In genomic region chr7:101906696-101907095, GRCm38 (mm10) we compare ENCODE assay signal across 7 mouse cellular contexts. TPM values are rescaled to one million over a fixed set of nuclear protein-coding genes. Genes with fewer than 3 reads are reported as not detected.
A peak's percentile ranks its signal among the peaks of the same experiment; 100 is the strongest.
DNase-seq lines count a peak whose midpoint lies in the region; TF ChIP-seq lines count a peak whose summit lies in the region.

No protein-coding gene starts in this region.

- peak overlapping the region; percentile 95 for H3K4me2 ChIP-seq in myocyte (ENCODE audit: low read depth)

- peak overlapping the region; percentile 88 for H3K4me3 ChIP-seq in forebrain, embryonic 10.5 days
- peak overlapping the region; percentile 77 for H3K4me3 ChIP-seq in limb, embryonic 10.5 days
- peak overlapping the region; percentile 93 for H3K4me3 ChIP-seq in myocyte

- no peaks in the 10 kb centered on the region for H3K27me3 ChIP-seq in forebrain, embryonic 10.5 days (ENCODE audit: poor library complexity, severe bottlenecking)
- no peaks in the 10 kb centered on the region for H3K27me3 ChIP-seq in limb, embryonic 10.5 days (ENCODE audit: low read depth, poor library complexity, severe bottlenecking)
- no peaks in the 10 kb centered on the region for H3K27me3 ChIP-seq in myocyte (ENCODE audit: control insufficient read depth, insufficient read depth, insufficient read length)

- TF ChIP-seq POLR2A in myocyte (IDR thresholded peaks at IDR 0.05; ENCODE audit: insufficient read length, low read depth): no peak

- H3K79me2 ChIP-seq in myocyte (ENCODE audit: control insufficient read depth, insufficient read depth): peaks cover 27% of the 10 kb centered on the region

- peaks cover 42% of the 10 kb centered on the region for H3K36me3 ChIP-seq in forebrain, embryonic 10.5 days (replicated peaks)
- H3K36me3 ChIP-seq in limb, embryonic 10.5 days: peaks cover 48% of the 10 kb centered on the region
- no peaks in the 10 kb centered on the region for H3K36me3 ChIP-seq in myocyte (ENCODE audit: control insufficient read depth, insufficient read depth)

- peak; percentile 31 for DNase-seq in spleen, postnatal 10 days (ENCODE audit: low spot score in 2 of 2)
- no peak for DNase-seq in spleen, adult 18-20 months
- no peak for DNase-seq in forebrain, embryonic 10.5 days (ENCODE audit: extremely low spot score, low spot score)
- no peak for DNase-seq in limb, embryonic 10.5 days (ENCODE audit: low spot score)
- no peak for DNase-seq in left cerebral cortex, adult 18-20 months (ENCODE audit: low spot score in 2 of 2)
- DNase-seq in left cerebral cortex, adult 9 months (ENCODE audit: low spot score in 2 of 2): no peak

- peaks cover 27% of the 10 kb centered on the region for H3K4me1 ChIP-seq in forebrain, embryonic 10.5 days
- H3K4me1 ChIP-seq in limb, embryonic 10.5 days: peaks cover 26% of the 10 kb centered on the region

- 0 out of 2 replicates have a peak, but pooled peaks cover 5% of the 10 kb centered on the region for H3K9me3 ChIP-seq in forebrain, embryonic 10.5 days
- H3K9me3 ChIP-seq in limb, embryonic 10.5 days (replicated peaks): no peaks in the 10 kb centered on the region

- 79% methylated on average over 8 of the region's 8 CpGs for WGBS in forebrain, embryonic 10.5 days
- 75% methylated on average over 8 of the region's 8 CpGs for WGBS in limb, embryonic 10.5 days

- peak overlapping the region; percentile 38 for H3ac ChIP-seq in myocyte (ENCODE audit: control insufficient read depth, insufficient read length)

- peak overlapping the region; percentile 99 for H3K27ac ChIP-seq in forebrain, embryonic 10.5 days
- peak overlapping the region; percentile 96 for H3K27ac ChIP-seq in limb, embryonic 10.5 days

TF ChIP-seq in myocyte, 11 proteins besides CTCF, POLR2A, EP300 and RAD21:
- TF ChIP-seq SRF (IDR thresholded peaks at IDR 0.05; ENCODE audit: control insufficient read depth, insufficient read length, low read depth) (no peak), USF1 (IDR thresholded peaks at IDR 0.05; ENCODE audit: low read depth) (no peak)
TF ChIP-seq in myocyte: peak in this region for 0.

RNA-seq across cellular contexts. Expression of gene Tomt, which starts 0.5 kb away (rescaled TPM):
- polyA plus RNA-seq in forebrain, embryonic 10.5 days (2016; fragmentation: Nextera tagmentation; extraction: Ambion mirVana): 0.62 and 1.2 TPM in 2 replicates
- 0.73 and 0.94 TPM in 2 replicates for polyA plus RNA-seq in limb, embryonic 10.5 days (2016; fragmentation: Nextera tagmentation; extraction: Ambion mirVana)
- polyA plus RNA-seq in myocyte (2012; fragmentation: generic; extraction: Trizol): 0.06 TPM
- total RNA-seq in left cerebral cortex, adult 18-20 months (2021): not detected

RNA-seq across cellular contexts. Expression of gene Lamtor1, which starts 1.0 kb away (rescaled TPM):
- polyA plus RNA-seq in forebrain, embryonic 10.5 days (2016; fragmentation: Nextera tagmentation; extraction: Ambion mirVana): 157 and 165 TPM in 2 replicates
- polyA plus RNA-seq in limb, embryonic 10.5 days (2016; fragmentation: Nextera tagmentation; extraction: Ambion mirVana): 180 and 181 TPM in 2 replicates
- 202 TPM for polyA plus RNA-seq in myocyte (2012; fragmentation: generic; extraction: Trizol)
- 10 to 100 TPM; 82.6 to 87.9 TPM for total RNA-seq in left cerebral cortex, adult 18-20 months (2021)

RNA-seq across cellular contexts. Expression of gene Lrrc51, which starts 27.0 kb away (rescaled TPM):
- 10.1 and 11.9 TPM in 2 replicates for polyA plus RNA-seq in forebrain, embryonic 10.5 days (2016; fragmentation: Nextera tagmentation; extraction: Ambion mirVana)
- 9.4 and 11.2 TPM in 2 replicates for polyA plus RNA-seq in limb, embryonic 10.5 days (2016; fragmentation: Nextera tagmentation; extraction: Ambion mirVana)
- 8.8 TPM for polyA plus RNA-seq in myocyte (2012; fragmentation: generic; extraction: Trizol)
- 1 to 10 TPM; 5.4 to 5.5 TPM for total RNA-seq in left cerebral cortex, adult 18-20 months (2021)

RNA-seq across cellular contexts. Expression of gene Numa1, which starts 27.2 kb away (rescaled TPM):
- 95.7 and 96.0 TPM in 2 replicates for polyA plus RNA-seq in forebrain, embryonic 10.5 days (2016; fragmentation: Nextera tagmentation; extraction: Ambion mirVana)
- 108 and 130 TPM in 2 replicates for polyA plus RNA-seq in limb, embryonic 10.5 days (2016; fragmentation: Nextera tagmentation; extraction: Ambion mirVana)
- 60.3 TPM for polyA plus RNA-seq in myocyte (2012; fragmentation: generic; extraction: Trizol)
- total RNA-seq in left cerebral cortex, adult 18-20 months (2021): 100 to 1,000 TPM in 1 of 2 experiments, 10 to 100 TPM in 1; 93.8 to 106 TPM

RNA-seq across cellular contexts. Expression of gene Folr1, which starts 36.1 kb away (rescaled TPM):
- polyA plus RNA-seq in forebrain, embryonic 10.5 days (2016; fragmentation: Nextera tagmentation; extraction: Ambion mirVana): 11.9 and 13.1 TPM in 2 replicates
- not detected in 2 replicates for polyA plus RNA-seq in limb, embryonic 10.5 days (2016; fragmentation: Nextera tagmentation; extraction: Ambion mirVana)
- 2.2 TPM for polyA plus RNA-seq in myocyte (2012; fragmentation: generic; extraction: Trizol)
- not detected for total RNA-seq in left cerebral cortex, adult 18-20 months (2021)

Comparison
In these comparisons a context has a peak if more than half of its experiments do, and no peak if none do; other contexts are left out.
1. DNase-seq: peak in spleen, postnatal 10 days (2 of 2); none in spleen, adult 18-20 months (0 of 2), forebrain, embryonic 10.5 days (single experiment), limb, embryonic 10.5 days (single experiment), left cerebral cortex, adult 18-20 months (0 of 2) and left cerebral cortex, adult 9 months (0 of 2).
2. Peak in every context shown above with its lines, with median percentiles within 50 percentile points of each other: H3K4me3 ChIP-seq.